Mouse (Mus musculus) heart, adult 2 months (tissue): ENCODE data around the gene Prrt2.

ENCODE experiments used
- CTCF ChIP-seq: fragments of 200-600 bp; IDR thresholded peaks from 2 replicates; pipeline ENCODE4 v1.8.1; 2022; ENCODE audit warnings: antibody characterized with exemption, mild to moderate bottlenecking, moderate library complexity
- POLR2A ChIP-seq: fragments of 200-500 bp; IDR thresholded peaks from 2 replicates; pipeline ENCODE4 v1.6.1; 2011; ENCODE audit warnings: mild to moderate bottlenecking, low read depth, low read length, control low read depth; ENCODE audit not compliant: insufficient read depth

DNA sequence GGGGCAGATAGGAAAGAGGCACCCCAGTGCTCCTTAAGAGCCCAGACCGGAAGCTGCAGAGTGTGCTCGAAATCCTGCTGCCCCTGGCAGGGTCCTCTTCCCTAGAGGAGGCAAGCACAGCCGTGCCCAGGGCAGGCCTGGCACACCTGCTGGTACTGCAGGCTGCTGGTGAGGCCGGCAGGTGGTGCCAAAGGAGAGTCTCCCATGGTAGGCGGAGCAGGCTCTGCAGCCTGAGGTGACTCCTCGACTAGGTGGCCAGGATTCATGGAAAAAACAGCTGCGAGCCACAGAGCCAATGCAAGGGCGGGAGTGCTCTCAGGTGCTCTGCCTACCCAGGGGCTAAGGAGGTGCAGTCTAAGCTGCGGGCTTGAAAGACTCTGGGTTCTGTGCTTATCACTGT is 34.7 kb downstream of the Prrt2 start:
- no peak for TF ChIP-seq POLR2A
- TF ChIP-seq CTCF = peak; percentile 73
